Mouse (Mus musculus): ENCODE results near the gene Spag8. TPM values are rescaled to one million over a fixed set of nuclear protein-coding genes. Genes with fewer than 3 reads are reported as not detected.

Spag8 gene
- total RNA-seq, 4 experiments from 2014 or later, result 0.53 TPM; not detected in 3

Small RNA genes lying within 50 kb of the gene (microRNA-seq; reads per million reads assigned to microRNA genes)
- 0.84 reads per million for gene Gm25262

Other genes with a start within 250 kb of the Spag8 start
- not detected for gene Fam166b, start 224.5 kb downstream of the Spag8 start, total RNA-seq (2022)
- 10 to 100 TPM; 31.3 to 38.2 (median 35.2) TPM for gene Tesk1, start 211.7 kb downstream of the Spag8 start, total RNA-seq (2022)
- gene Cd72, start 199.0 kb downstream of the Spag8 start, total RNA-seq (2022), result 1 to 10 TPM in 1 of 4 experiments, under 1 TPM in 3; 0.24 to 1.1 (median 0.69) TPM
- not detected for gene Sit1, start 169.9 kb downstream of the Spag8 start, total RNA-seq (2022)
- 10 to 100 TPM; 28.7 to 39.4 (median 32.4) TPM for gene Ccdc107, start 160.7 kb downstream of the Spag8 start, total RNA-seq (2022)
- not detected for gene Arhgef39, start 153.9 kb downstream of the Spag8 start, total RNA-seq (2022)
- gene Car9, start 146.6 kb downstream of the Spag8 start, total RNA-seq (2022), result 1 to 10 TPM in 1 of 4 experiments, under 1 TPM in 3; 0.25 to 1.0 (median 0.52) TPM
- gene Tpm2, start 129.8 kb downstream of the Spag8 start, total RNA-seq (2022), result 10 to 100 TPM; 25.4 to 34.9 (median 31.1) TPM
- gene Creb3, start 91.3 kb downstream of the Spag8 start, total RNA-seq (2022), result 10 to 100 TPM; 39.7 to 48.8 (median 43.2) TPM
- gene Tln1, start 90.9 kb downstream of the Spag8 start, total RNA-seq (2022), result 100 to 1,000 TPM in 2 of 4 experiments, 10 to 100 TPM in 2; 96.1 to 117 (median 101) TPM
- 10 to 100 TPM; 31.3 to 39.6 (median 34.6) TPM for gene Rgp1, start 74.9 kb downstream of the Spag8 start, total RNA-seq (2022)
- gene Gba2, start 74.7 kb downstream of the Spag8 start, total RNA-seq (2022), result 10 to 100 TPM; 11.7 to 14.0 (median 13.0) TPM
- under 1 TPM in 1 of 4 experiments, not detected in 3; 0.52 TPM for gene Msmp, start 69.1 kb downstream of the Spag8 start, total RNA-seq (2022)
- gene Npr2, start 21.7 kb downstream of the Spag8 start, total RNA-seq (2022), result 10 to 100 TPM; 41.4 to 57.5 (median 44.0) TPM
- gene Hint2, start 2.9 kb upstream of the Spag8 start, total RNA-seq (2022), result 100 to 1,000 TPM; 162 to 188 (median 167) TPM
- 10 to 100 TPM; 20.3 to 24.0 (median 21.7) TPM for gene Tmem8b, start 15.4 kb upstream of the Spag8 start, total RNA-seq (2022)
- under 1 TPM; 0.14 to 0.38 (median 0.28) TPM for gene Fam221b, start 15.6 kb upstream of the Spag8 start, total RNA-seq (2022)
- not detected for gene Olfr70, start 47.2 kb upstream of the Spag8 start, total RNA-seq (2022)
- not detected for gene Olfr71, start 56.7 kb upstream of the Spag8 start, total RNA-seq (2022)
- 1 to 10 TPM; 3.0 to 4.4 (median 4.3) TPM for gene Hrct1, start 73.6 kb upstream of the Spag8 start, total RNA-seq (2022)
- 1 to 10 TPM; 3.6 to 4.4 (median 4.1) TPM for gene Spaar, start 76.4 kb upstream of the Spag8 start, total RNA-seq (2022)
- not detected for gene Olfr159, start 117.4 kb upstream of the Spag8 start, total RNA-seq (2022)
- gene Olfr156, start 170.3 kb upstream of the Spag8 start, total RNA-seq (2022), result not detected
- gene Olfr157, start 186.6 kb upstream of the Spag8 start, total RNA-seq (2022), result not detected
- gene Olfr155, start 198.0 kb upstream of the Spag8 start, total RNA-seq (2022), result not detected
- gene Reck, start 221.9 kb upstream of the Spag8 start, total RNA-seq (2022), result 1 to 10 TPM; 4.4 to 5.7 (median 5.2) TPM

Measured in heart, adult 8-10 months (tissue).